Mouse (Mus musculus) CD8-positive naive resting alpha-beta T cell, adult 2 months (primary cell): ENCODE measurements around the gene Cenpu.

Source experiments
- DNase-seq, 2 experiments: peaks; one replicate each; pipeline ENCODE4 v3.0.0; 2022; ENCODE audit warnings: low read depth in 2 of 2, low spot score in 2 of 2

Gene Cenpu

DNA sequence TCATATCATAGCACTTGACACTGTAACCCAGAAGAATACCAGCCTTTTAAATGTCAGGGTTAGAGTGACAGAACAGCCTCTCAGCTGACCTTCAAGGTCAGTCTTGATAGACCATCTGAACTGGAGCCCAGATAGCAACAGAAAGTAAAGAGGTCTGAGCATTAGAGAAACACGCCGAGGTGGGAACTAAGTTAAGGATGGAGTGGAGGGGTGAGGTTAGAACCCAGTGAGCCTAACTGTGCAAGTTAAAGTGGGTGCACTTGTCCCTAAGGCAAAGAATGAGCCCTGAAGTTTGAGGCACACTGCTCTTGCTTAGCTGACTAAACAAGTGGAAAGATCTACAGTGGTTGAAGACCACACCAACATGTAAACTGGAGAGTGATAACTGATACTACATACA lies 46.3 kb downstream of the Cenpu start:
- DNase-seq: no peak

DNA sequence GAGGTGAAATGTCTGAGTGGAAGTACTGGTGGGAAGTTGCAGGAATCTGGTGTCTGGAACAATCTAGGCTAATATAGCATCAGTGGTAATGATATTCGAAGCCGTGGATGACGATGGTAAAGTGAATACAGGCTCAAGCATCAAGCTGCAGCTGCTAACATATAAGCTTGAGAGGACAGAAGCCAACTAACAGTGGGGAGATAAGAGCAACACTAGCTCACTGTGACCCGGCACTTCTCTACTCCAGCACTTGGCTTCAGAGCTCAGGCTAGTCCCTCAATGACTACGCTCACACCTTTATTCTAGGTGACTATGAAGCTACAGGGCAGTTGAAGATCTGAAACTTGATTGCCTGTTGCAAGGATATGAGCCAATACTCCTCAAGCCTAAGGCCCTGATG lies 46.9 kb downstream of the Cenpu start:
- DNase-seq: no peak

DNA sequence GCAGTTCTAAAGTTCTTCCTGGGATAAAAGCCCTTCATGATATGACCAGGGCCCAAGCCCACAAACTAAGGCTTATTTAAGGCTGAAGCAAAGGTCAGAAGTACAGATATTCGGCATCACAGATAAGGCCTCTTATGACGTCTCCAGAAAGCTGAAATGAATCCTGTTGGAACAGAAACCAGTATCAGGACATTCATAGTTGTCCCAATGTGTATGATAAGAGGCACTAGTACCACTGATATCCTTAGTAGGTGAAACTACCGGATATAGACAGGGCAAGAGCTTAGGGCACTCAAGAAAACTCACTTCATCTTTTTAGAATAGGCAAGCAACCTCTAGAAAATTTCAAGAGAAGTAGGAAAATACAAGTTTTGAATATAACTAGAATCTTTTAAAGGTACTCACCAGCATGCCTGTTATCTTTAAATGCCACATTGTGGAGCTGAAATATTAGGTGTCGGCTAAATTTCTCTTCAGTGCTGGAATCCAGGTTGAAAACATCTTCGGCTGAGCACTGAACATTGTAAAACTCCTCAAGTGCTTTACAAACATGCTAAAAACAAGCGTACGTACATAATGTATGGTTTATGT lies 47.6 kb downstream of the Cenpu start:
- DNase-seq: no peak

DNA sequence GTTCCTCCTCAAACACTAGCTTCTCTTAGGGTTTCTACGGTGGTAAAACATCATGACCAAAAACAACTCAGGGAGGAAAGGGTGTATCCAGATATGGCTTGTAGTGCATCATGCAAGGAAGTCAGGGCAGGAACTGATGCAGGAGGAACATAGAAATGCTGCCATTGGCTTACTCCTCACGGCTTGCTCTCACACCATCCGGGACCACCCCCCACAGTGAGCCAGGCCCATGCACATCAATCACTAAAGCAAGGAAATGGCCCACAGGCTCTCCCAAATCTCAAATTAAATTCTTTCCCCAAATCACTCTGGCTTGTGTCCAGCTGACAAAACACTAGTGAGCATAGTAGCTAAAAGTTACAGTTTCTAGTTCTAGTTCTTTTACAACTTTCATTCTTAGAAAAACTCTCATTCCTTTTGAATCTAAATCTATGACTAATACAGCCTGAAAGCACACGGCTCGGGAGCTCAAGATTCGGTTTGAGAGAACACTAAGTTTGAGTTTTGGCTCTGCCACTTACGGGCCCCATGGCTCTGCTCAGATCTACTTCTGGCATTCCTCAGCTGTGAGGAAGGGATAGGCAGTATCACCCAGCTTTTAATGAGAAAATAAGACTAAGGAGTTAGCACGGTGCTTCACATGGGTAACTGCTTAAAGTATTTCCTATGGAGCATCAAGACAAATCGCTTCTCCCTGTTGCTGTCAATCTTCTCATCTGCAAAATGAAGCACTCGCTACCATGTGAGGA lies 49.3 kb downstream of the Cenpu start:
- no peak for DNase-seq

DNA sequence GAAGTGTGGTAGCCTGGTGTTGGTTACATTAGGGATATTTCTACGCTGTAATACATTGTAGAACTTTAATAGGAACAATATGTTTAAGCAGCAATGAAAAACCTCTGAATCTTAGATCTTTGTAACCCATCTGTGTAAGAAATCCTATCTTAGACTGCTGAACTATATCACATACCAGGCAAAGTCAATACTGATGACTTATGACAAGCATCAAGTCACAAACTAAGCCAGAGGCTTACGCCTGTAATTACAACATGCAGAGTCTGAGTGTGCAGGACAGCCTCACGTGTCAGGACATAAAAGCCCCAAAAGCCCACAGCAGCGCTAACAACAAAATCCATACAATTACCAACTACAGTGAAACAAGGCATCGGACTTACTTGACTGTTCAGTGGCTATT lies 51.8 kb downstream of the Cenpu start:
- DNase-seq: no peak

DNA sequence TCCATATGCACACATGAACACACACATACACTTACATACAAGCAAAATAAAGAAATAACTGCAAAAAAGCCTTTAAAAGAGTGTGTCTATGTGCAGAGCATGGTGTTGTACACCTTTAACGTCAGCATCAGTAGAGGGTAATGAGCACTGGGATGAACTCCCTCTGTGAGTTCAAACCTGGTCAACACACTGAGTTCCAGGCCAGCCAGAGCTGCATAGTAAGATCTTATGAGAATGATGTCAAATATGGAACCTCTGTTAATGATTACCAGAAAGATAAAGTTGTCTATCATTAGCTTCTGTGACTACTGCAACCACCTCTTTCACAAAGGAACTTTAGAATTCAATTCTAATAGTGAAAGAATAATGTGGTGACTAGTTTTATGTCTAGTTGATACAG lies 55.1 kb downstream of the Cenpu start:
- DNase-seq: no peak

DNA sequence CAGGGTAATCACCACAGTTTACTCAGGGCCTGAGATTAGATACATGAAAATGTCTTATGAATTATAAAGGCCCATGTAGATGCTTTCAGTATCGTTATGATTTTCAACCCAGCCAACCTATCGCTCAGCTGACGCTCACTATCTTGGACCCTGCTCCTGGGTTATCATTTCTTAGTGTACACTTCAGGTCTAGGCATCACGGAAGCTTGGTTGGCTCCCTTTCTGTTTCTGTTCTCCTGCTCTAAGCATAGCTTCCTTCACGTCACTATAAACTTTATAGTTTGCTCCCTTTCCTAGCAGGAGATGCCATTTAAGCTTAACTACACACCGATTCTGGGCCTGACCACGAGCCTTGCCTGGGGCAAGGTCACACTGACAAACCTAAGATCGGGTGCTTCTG lies 59.7 kb downstream of the Cenpu start:
- no peak for DNase-seq

DNA sequence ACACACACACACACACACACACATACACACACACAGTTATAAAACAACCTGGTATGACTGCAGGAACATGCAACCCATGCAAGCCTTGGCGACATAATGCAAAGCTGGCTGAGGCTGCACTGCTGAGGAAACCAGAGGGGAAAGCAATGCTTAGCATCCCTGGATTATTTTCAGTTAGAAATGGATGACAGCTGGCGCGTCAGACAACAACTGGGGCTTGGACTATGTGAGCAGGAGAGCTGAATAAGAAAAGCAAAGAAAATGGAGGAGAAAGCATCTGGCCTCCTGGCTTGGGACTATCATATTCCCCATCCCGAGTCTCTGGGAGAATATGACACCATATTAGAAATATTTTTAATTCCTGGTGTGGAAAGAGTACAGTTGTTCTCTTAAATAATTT lies 61.1 kb downstream of the Cenpu start:
- DNase-seq: no peak

DNA sequence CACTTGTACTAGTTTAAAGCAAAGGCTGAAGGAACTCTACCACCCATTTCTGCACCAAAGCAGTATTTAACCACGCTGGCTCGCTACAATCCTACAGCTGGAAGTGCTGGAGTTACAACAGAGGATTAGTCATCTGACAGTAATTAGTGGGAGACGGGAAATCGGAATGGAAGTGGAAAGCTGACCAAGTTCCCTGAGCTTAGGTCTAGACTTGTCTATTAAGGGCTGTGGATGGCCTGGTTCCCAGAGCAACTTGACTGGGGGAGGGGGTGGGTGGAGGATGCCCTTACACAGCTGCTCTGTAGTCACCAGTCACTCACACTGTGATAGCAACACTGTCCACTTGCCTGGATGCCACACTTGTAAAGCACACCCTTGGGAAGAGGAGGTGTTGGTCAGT lies 61.5 kb downstream of the Cenpu start:
- no peak for DNase-seq

DNA sequence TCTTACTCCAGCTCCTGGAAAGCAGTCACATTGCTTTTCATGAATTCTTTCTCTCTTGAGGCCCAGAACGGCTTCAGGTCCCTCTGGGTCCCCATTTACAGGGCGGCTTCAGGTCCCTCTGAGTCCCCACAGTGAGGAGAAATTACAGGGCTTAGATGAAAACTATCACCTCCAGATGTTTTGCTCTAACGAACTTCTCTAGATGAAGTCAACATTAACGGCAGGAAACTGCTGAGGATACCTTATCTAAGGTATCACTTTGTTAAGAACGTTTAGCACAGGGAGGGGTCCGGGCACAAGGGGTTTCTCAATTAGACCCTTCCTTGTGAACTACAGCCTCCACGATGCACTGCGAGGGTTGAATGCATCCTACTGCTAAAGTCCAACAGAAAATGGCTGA lies 64.1 kb downstream of the Cenpu start:
- no peak for DNase-seq

DNA sequence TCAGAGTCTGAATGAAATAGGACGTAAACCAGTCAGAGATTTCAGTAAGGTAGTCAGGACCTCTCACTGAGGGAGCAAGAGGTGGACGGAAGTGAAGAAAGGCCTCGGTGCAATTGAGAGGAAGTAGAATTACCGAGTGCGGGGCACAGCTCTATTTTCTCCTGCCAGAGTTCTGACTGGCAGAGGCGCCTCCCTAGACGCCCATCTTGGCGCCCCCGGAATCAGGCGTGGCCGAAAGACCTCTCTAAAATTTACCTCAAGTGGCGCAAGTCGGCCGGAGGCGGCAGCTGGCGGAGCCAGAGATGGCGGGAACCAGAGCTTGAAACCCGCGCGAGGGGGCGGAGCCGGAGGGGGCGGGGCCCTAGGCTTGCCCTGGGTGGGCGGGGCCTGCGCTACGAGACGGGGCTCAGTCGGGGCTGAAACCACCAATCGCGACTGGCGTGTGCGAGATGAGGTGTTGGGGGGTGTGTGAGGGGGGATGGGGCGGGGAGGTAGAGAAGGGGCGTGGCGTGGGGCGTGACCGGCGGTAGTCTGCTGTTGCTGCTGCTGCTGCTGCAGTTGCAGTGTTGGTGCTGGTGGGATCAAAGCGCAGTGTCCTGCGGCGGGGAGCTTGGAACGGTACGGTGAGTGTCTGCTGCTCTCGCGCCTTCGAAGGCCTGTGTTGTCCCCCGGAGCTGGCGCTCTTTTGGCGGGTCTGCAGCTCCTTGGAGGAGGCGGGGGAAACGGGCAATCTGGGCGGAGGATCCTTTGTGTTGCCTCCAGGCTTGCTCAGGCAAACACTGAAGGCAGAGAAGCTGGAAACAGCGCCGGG lies 65.3 kb downstream of the Cenpu start, which contains the start of the genes Primpol and Casp3:
Primpol (minus strand) TSS at position 334 of the 811 bp plus-strand sequence.
Casp3 (plus strand) TSS at position 413 of the 811 bp plus-strand sequence.
- peak; percentile 92 to 94 for DNase-seq

DNA sequence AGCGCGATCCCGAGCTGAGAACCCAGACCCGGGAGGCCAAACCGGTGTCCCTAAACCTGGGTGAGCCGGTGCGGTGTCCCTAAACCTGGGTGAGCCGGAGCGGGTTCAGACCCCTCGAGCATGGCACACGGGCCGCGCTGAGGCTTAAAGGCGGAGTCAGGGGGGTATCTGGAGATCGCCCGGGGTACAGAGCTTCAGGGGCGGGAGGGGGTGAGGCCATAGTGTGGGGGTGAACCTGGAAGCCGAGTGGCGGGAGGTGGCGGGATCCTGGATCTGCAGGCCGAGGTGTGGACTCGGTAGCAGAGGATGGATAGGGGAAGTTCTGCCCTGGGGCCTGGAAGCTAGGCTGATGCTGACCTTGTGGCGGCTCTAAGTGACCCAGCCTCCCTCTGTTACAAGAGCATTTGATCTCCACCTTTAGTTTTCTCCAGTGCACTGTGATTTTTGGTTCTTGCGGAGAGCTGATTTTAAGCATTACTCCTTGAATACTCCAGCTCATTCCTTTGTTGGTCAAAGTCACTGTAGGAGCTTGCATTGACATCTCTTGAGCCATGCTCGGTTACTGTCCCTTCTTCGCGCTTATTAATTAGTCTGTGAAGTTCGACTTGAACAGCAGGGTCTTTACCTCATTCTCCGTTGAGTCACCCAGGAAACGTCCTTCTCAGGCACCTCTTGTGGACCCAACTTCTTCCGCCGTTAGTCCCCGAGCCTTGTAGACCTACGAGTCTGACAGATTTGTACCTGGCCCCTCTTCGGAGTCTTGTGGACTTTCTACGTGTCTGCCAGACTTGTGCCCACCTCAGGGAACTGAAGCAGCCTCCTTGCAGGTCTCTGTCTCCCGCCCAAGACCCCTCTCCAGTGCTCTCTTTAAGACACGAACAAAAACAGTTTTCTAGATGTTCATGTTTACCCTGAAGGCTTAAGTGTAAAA lies 66.1 kb downstream of the Cenpu start:
- peak; percentile 1 to 15 for DNase-seq

DNA sequence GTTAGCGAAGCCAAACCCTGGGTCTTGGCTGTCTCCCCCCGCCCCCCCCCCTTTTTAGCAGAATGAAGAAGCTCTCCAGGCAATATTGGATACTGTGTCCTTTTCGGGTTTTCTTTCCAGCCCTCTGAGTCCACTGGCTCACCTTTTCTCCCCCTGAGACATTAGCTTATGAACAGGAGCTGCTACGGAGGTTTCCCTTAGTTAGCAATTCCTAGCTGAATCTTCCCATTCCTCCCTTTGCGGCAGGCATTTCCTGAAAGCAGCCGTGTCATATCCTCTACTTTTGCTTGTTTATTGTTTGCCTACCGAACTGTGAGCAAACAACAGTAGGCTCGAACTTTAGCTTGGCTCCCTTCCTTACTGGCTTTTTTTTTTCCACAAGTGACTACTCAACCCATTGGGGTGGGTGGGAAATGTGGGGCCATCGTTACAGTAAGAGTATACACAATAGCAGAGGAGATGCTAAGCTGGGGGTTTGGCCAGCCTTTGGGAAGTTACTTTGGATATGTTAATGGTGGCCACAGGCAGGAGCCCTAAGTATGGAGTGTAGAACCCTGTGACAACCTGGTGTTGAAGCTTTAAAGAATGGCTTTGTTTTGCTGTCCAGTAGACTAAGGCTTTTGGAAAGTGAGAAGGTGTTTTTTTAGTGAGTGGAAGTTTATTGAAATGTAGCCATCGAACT lies 67.0 kb downstream of the Cenpu start:
- DNase-seq: no peak

DNA sequence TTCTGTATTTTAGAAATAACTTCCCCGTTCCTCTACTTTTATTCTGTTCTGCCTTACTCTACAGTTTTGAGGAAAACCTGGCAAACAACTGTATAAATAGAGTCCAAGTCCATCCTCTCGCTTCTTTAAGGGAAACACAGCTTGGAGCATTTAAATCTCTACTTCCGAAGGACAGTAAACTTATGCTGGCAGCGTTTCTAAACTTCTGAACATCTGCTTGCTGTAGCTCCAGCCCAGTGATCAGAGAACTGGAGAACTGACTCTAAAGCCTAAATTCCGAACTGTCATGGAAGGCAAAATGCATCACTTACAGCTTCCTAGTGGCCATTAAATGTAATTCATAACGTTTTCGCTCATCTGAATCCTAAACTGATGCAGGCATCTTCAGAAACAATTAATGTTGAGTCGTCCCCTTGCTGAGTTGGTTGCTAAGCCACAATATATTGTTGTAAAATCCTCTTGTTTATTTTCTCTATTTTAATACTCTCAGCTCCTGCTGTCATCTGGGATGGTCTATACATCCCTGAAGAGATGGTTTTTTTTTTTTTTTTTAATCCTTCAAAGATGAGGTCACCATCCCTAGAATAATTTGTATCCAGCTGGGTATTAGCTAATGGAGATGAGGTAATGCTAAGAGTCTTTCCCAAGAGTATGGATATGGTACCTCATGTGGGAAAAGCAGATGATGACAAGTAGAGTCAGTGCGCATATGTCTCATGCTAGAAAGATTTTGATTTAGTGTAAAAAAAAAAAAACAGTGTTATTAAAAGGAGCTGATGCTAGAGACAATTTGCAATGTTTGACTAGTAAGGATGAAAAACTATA lies 70.8 kb downstream of the Cenpu start:
- DNase-seq: no peak

DNA sequence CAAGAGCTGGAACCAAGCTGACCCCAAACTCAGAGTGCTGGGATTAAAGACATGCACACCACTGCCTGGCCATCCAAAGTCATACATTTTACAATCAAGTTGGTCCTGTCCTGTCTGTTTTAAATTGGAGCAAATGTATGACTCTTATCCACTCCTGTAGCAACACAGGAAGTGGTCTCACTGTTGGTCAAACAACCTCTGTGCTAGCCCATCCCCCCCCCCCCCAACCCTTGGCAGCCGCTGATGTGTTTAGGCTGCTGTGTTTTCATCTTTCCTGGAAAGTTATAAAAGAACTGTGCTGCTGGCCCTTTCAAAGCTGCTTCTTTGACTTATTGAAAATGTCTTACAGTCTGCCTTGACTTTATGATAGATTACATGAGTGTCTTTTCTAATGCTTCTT lies 73.3 kb downstream of the Cenpu start:
- no peak for DNase-seq

DNA sequence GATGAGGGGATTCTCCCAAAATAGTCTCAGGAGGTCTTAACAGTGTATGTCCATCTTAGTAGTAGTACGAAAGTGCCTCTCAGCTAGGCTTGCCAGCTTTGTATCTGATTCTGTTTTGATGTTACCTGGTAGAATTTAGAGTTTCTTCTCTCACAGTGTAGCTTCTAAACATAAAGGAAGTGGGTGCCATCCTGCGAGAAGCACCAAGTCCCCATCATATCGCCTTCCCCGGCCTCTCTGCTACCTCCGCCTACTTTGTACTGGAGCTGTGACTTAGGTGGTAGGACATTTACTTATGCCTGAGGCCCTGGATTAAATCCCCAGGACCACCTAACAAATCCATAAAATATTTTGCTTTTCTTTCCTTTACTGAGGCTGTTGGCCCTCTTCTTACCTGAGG lies 74.8 kb downstream of the Cenpu start:
- DNase-seq: no peak

DNA sequence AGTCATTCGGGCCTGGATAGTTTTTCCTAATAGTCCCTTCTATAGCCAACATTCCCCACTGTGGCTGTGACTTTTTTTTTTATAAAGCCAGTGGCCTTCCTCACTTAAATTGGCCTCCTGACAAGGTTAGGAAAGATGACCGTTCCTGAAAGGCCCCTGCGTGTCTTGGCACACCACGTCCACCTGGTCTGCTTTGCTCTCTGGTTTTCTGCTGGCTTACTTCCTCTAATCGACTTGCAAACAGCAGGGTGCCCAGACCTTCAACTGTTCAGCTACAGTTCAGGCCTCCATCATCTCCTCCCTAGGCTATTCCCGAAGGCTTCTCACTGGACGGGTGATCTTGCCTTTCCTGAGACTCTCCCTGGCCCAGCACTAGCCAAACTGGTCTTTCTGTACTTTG lies 76.1 kb downstream of the Cenpu start:
- DNase-seq: no peak

DNA sequence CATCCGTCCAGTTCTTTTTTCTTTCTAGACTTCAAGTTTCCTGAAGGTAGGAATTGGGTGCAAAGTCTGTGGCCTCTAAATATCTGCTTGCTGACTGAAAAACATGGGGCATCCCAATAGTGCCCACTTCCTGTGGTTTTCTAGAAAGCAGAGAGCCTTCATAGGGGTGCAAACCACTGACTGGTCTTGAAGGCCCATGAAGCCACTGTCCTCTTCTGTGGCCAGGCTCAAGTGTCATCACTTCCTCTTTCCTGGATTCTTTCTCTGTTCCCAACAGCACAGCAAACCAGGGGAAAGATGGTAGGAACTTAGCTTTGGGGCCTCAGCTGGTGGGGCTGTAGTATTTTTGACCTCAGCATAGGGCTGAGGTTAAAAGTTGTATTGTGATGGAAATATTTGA lies 76.8 kb downstream of the Cenpu start:
- no peak for DNase-seq
